Mouse (Mus musculus) hindbrain, embryonic 16.5 days (tissue): ENCODE measurements around the gene Surf4. TPM values are rescaled to one million over a fixed set of nuclear protein-coding genes. Genes with fewer than 3 reads are reported as not detected.

ENCODE experiments used
- ATAC-seq: fragments of 200-750 bp; cut with Nextera tagmentation; 2 replicates; pipeline ENCODE4 v1.8.0; 2017; ENCODE audit warnings: moderate TSS enrichment, moderate library complexity
- H3K27ac ChIP-seq: fragments of 300-500 bp; sonication (generic); 2 replicates; pipeline ENCODE4 v1.5.1; 2014; ENCODE audit warnings: low read depth, mild to moderate bottlenecking, control low read depth, low read length, moderate library complexity
- H3K27me3 ChIP-seq: fragments of 300-500 bp; sonication (generic); replicated peaks from 2 replicates; pipeline ENCODE4 v1.6.1; 2014; ENCODE audit warnings: low read length; ENCODE audit not compliant: control insufficient read depth, insufficient read depth
- H3K36me3 ChIP-seq: fragments of 300-500 bp; sonication (generic); 2 replicates; pipeline ENCODE4 v1.6.1; 2014; ENCODE audit warnings: mild to moderate bottlenecking, low read length, moderate library complexity, mixed read lengths; ENCODE audit not compliant: control insufficient read depth, insufficient read depth
- H3K4me1 ChIP-seq: fragments of 300-500 bp; sonication (generic); 2 replicates; pipeline ENCODE4 v1.6.1; 2014; ENCODE audit warnings: low read depth, low read length; ENCODE audit not compliant: control insufficient read depth, insufficient read depth
- H3K4me2 ChIP-seq: fragments of 300-500 bp; sonication (generic); 2 replicates; pipeline ENCODE4 v1.6.1; 2014; ENCODE audit warnings: mild to moderate bottlenecking, low read length, control low read depth, moderate library complexity
- H3K4me3 ChIP-seq: fragments of 300-500 bp; sonication (generic); 2 replicates; pipeline ENCODE4 v1.5.1; 2014; ENCODE audit warnings: mild to moderate bottlenecking, low read length, control low read depth, moderate library complexity
- H3K9ac ChIP-seq: fragments of 300-500 bp; sonication (generic); 2 replicates; pipeline ENCODE4 v1.6.1; 2014; ENCODE audit warnings: low read depth, mild to moderate bottlenecking, control low read depth, low read length, moderate library complexity
- H3K9me3 ChIP-seq: fragments of 300-500 bp; sonication (generic); 2 replicates; pipeline ENCODE4 v1.6.1; 2014; ENCODE audit warnings: mild to moderate bottlenecking, low read length, moderate library complexity; ENCODE audit not compliant: control insufficient read depth
- WGBS: fragments of 180-500 bp; shearing (Covaris S2); extraction: QIAGEN DNeasy Blood & Tissue Kit; methylation state at CpG from one replicate; pipeline ENCODE4 v1.1.7; 2014; 5-methylcytosine and 5-hydroxymethylcytosine counted together
- polyA plus RNA-seq: library from polyadenylated mRNA; unstranded; fragments of >200 nt; fragmentation: Nextera tagmentation; extraction: Ambion mirVana; gene quantifications from 2 replicates; pipeline ENCODE4 v1.2.1, GENCODE M21; 2015

Gene Surf4
- polyA plus RNA-seq, 1 experiment from 2014 or later = 110 TPM

DNA sequence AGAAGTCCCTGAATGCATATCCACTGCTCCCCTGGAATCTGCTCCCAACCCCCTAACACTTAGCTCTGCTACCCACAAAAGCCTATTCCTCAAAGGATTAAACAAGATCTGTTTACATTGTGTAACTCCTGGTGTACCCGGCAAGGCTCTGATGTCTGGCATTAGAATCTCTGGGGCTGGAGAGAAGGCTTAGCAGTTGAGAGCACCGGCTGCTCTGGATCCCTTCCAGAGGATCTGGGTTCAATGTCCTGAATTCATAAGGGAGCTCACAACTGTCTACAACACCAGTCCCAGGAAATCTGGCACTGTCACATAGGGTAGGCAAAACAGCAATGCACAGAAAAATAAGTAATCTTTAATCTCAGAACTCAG lies 23.7 kb upstream of the Surf4 start:
- ATAC-seq = no peak
- no peak overlapping the region for H3K4me2 ChIP-seq
- peaks cover 11% of the 10 kb centered on the region for H3K4me1 ChIP-seq
- 84% methylated on average over 2 of the region's 2 CpGs for WGBS
- no peaks in the 10 kb centered on the region for H3K27me3 ChIP-seq
- H3K27ac ChIP-seq = no peak overlapping the region
- H3K9me3 ChIP-seq = no peaks in the 10 kb centered on the region
- H3K36me3 ChIP-seq = peaks cover 43% of the 10 kb centered on the region
- H3K4me3 ChIP-seq = no peak overlapping the region
- H3K9ac ChIP-seq = no peak overlapping the region

DNA sequence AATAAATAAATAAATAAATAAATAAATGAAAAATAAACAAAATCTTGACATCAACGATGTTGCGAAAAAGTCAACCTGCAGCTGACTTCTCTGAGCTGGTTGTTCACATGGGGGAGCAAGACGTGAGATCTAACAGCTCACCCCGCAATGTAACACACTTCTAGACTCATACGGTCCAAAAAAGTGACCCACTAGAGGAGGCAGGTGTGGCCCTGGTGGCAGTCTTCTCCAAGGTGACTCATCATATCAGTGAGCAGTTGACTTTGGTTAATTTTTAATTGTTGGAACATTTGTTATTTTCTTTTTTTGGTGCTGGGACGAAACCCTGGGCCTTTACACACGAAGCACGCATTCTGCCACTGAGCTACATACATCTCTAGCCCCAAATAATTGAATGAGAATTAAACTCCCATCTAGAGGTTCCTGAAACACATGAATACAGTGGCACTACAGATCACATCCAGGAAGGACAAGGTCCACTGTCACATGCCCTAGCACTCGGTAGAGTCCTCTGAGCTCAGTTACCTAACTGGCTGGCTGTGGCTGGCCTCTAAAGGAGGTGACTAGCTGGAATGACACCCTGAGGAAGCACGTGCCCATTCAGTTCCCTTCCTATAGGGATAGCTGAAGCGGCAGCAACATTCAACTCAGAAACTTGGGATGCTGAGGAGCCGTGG lies 23.2 kb upstream of the Surf4 start:
- peaks cover 41% of the 10 kb centered on the region for H3K36me3 ChIP-seq
- H3K9me3 ChIP-seq = no peaks in the 10 kb centered on the region
- no peak for ATAC-seq
- no peak overlapping the region for H3K4me3 ChIP-seq
- H3K27ac ChIP-seq = no peak overlapping the region
- H3K4me2 ChIP-seq = no peak overlapping the region
- WGBS = 96% methylated on average over 12 of the region's 12 CpGs
- H3K4me1 ChIP-seq = peaks cover 7% of the 10 kb centered on the region
- no peaks in the 10 kb centered on the region for H3K27me3 ChIP-seq
- H3K9ac ChIP-seq = no peak overlapping the region

DNA sequence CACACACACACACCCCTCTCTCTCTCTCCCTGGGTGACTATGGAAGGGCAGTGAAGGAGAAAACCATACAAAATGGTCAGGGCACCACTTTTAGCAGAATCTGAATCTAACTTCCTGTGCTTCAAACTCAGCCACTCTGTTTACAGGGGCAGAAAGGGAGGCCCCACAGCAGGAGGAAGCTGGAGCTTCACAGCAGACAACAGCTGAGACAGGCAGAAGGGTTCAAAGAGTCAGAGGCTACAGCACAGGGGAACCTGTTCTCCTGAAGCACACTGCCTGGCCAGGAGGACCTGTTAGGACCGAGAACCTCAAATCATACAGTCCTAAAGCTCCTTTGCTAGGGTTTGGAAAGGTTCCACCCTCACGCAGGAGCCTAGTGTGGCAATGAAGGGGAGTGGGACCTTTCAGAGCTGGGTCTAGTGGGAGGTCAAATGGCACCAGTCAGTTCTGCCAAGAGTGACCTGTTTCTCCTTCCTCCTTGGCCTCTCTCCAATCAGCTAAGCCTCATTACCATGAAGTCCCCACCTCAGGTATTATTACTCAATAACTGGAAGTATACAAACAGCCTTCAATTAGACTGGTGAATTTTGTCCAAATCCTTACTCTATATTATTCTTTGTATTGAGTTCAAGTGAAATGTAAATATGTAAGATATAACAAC lies 21.1 kb upstream of the Surf4 start:
- Histone ChIP-seq H3K27me3 (no peaks in the 10 kb centered on the region), H3K9ac (no peak overlapping the region), H3K4me2 (no peak overlapping the region), H3K9me3 (no peaks in the 10 kb centered on the region), H3K27ac (no peak overlapping the region), H3K4me1 (no peaks in the 10 kb centered on the region), H3K4me3 (no peak overlapping the region), H3K36me3 (peaks cover 41% of the 10 kb centered on the region)
- 97% methylated on average over 2 of the region's 2 CpGs for WGBS
- no peak for ATAC-seq

DNA sequence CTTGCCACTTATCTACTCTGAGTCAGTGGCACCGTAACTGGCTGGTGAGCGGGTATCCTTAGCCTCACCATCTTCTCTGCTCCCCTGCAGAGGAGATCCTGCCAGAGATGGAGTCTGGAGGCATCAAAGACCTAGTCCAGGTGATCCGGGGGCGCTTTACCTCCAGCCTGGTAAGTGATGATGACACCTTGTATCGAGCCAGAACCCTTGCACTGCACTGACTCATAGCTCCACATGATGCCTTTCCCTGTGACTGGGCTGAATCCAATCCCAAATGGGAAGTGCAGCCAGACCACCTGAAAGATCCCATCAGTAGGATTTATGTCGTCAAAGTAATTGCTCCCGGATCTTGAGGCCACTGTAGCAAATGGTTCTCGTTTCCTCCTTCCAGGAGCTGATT lies 19.1 kb upstream of the Surf4 start:
- H3K27ac ChIP-seq = no peak overlapping the region
- no peak overlapping the region for H3K4me2 ChIP-seq
- no peaks in the 10 kb centered on the region for H3K27me3 ChIP-seq
- 89% methylated on average over 8 of the region's 8 CpGs for WGBS
- no peak overlapping the region for H3K9ac ChIP-seq
- H3K4me1 ChIP-seq = no peaks in the 10 kb centered on the region
- peaks cover 34% of the 10 kb centered on the region for H3K36me3 ChIP-seq
- H3K4me3 ChIP-seq = no peak overlapping the region
- no peak for ATAC-seq
- no peaks in the 10 kb centered on the region for H3K9me3 ChIP-seq

DNA sequence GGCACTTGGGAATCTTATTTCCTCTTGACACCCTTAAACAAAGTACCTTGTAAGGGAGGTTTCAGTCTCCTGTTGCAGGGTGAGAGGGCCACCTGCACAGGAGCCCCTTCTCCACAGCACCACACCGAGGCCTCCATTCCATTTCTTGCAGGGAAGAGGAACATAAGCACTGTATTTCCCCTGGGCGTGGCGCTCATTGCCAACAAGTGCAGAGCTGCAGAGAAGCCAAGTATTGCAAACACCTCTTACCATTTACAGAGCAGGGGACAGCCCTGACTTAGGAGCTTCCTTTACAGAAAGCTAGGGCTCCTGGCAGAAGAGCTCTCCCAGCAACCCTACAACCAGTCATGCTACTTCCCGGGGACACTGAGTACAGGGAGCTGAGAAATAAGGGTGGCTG lies 18.5 kb upstream of the Surf4 start:
- Histone ChIP-seq H3K9ac (no peak overlapping the region), H3K9me3 (no peaks in the 10 kb centered on the region), H3K27ac (no peak overlapping the region), H3K27me3 (no peaks in the 10 kb centered on the region), H3K4me1 (no peaks in the 10 kb centered on the region), H3K36me3 (peaks cover 28% of the 10 kb centered on the region), H3K4me2 (no peak overlapping the region), H3K4me3 (no peak overlapping the region)
- no peak for ATAC-seq
- 95% methylated on average over 4 of the region's 4 CpGs for WGBS

DNA sequence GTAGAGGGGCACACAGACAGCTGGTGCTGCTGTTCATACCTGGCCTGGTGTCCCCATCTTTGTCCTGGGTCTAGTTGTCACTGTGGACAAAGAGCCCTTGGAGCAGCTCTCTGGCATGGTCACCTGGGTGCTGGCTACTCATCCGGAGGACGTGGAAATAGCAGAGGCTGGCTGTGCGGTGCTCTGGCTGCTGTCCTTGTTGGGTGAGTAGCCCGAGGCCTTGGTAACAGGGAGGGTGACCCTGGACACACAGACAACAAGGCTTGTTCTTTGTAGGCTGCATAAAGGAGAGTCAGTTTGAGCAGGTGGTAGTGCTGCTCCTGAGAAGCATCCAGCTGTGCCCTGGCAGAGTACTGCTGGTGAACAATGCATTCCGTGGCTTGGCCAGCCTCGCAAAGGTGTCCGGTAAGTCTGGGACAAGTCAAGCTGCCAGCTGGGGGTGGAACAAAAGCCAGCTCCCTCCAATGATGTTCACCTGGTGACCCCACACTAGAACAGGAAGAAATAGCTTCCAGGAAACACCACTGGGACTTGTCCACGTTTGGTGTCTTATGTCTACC lies 17.7 kb upstream of the Surf4 start:
- no peak for ATAC-seq
- no peak overlapping the region for H3K4me2 ChIP-seq
- 90% methylated on average over 8 of the region's 8 CpGs for WGBS
- no peaks in the 10 kb centered on the region for H3K9me3 ChIP-seq
- no peak overlapping the region for H3K4me3 ChIP-seq
- H3K27ac ChIP-seq = no peak overlapping the region
- H3K27me3 ChIP-seq = no peaks in the 10 kb centered on the region
- no peaks in the 10 kb centered on the region for H3K4me1 ChIP-seq
- peaks cover 25% of the 10 kb centered on the region for H3K36me3 ChIP-seq
- H3K9ac ChIP-seq = no peak overlapping the region

DNA sequence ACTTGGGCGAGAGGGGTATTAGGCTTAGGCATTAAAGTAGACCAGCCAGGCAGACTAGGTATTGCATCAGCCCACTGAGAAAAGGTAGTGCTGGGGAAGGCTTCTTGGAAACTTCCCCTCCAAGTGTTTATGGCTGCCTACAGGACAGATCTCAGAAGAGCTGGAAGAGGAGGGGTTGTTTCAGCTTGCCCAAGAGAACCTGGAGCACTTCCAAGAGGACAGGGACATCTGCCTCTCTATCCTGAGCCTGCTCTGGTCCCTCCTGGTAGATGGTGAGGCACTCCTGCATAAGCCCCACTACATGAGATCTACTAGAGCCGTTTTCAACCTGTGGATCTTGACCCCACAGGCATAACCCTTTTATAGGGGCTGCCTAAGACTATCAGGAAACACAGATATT lies 16.7 kb upstream of the Surf4 start:
- no peak for ATAC-seq
- H3K9ac ChIP-seq = no peak overlapping the region
- no peak overlapping the region for H3K4me3 ChIP-seq
- no peaks in the 10 kb centered on the region for H3K9me3 ChIP-seq
- H3K4me1 ChIP-seq = no peaks in the 10 kb centered on the region
- no peak overlapping the region for H3K27ac ChIP-seq
- WGBS = 93% methylated on average over 2 of the region's 2 CpGs
- peaks cover 20% of the 10 kb centered on the region for H3K36me3 ChIP-seq
- no peaks in the 10 kb centered on the region for H3K27me3 ChIP-seq
- H3K4me2 ChIP-seq = no peak overlapping the region

DNA sequence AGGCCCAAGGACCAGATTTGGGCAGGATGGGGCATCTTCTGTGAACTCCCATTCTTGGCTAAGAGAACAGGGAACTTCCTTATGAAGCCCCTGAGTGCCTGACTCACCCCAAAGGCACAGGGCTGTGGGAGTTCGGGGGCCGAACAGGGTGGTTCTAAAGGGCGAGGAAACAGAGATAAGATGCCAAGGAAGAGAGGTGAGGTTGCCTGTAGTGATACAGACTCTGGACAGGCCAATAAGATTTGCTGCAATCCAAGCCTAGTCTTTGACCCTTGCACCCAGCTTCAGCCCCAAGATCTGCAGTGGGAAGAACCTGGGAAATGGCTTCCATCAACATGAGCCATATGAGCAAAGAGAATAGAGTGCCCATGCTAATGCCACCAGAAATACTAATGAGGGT lies 9.5 kb upstream of the Surf4 start:
- Histone ChIP-seq H3K4me1 (no peaks in the 10 kb centered on the region), H3K27ac (no peak overlapping the region), H3K27me3 (no peaks in the 10 kb centered on the region), H3K9me3 (no peaks in the 10 kb centered on the region), H3K4me3 (no peak overlapping the region), H3K36me3 (0 out of 2 replicates have a peak, but pooled peaks cover 2% of the 10 kb centered on the region), H3K4me2 (no peak overlapping the region), H3K9ac (no peak overlapping the region)
- 96% methylated on average over 3 of the region's 3 CpGs for WGBS
- ATAC-seq = no peak

DNA sequence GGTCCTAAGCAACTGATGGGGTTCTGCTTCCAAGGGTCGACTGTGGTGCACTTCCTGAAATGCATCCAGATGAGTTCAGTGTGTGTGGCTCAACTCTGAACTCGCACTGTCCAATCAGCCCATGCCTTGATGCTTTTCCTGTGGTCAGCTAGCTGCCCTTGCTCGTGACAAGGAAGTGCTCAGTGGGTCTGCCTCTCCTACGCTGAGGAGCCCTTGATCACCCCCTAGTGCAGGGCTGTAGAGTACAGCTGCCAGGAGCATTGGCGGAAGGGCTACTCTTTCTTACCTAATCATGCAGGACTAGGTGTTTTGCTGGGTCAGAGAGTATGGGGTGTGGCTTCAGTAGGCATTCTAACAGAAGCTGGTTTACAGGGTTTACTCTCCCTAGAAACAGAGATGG lies 7.8 kb upstream of the Surf4 start:
- no peak for ATAC-seq

More for the DNA sequence above, 7.8 kb upstream of the Surf4 start:
- H3K27me3 ChIP-seq = no peaks in the 10 kb centered on the region
- H3K27ac ChIP-seq = no peak overlapping the region
- H3K9me3 ChIP-seq = no peaks in the 10 kb centered on the region
- no peak overlapping the region for H3K9ac ChIP-seq
- no peaks in the 10 kb centered on the region for H3K4me1 ChIP-seq
- H3K4me3 ChIP-seq = no peak overlapping the region
- 0 out of 2 replicates have a peak, but pooled peaks cover under 1% of the 10 kb centered on the region for H3K36me3 ChIP-seq
- WGBS = 46% methylated on average over 5 of the region's 5 CpGs
- H3K4me2 ChIP-seq = no peak overlapping the region
